Mouse (Mus musculus): ENCODE results near the gene Adamts2. TPM values are rescaled to one million over a fixed set of nuclear protein-coding genes. Genes with fewer than 3 reads are reported as not detected.

Adamts2 gene
- total and polyA plus RNA-seq, 3 experiments, result not detected

GRCm38 (mm10) chr11:50623806-50624205, 21.9 kb downstream of the Adamts2 start:
- in situ Hi-C loops (cut with MboI; ENCODE audit: low pct_ligation_motif_present, low pct_unique_long_range_greater_than_20kb, low sequenced_read_pairs) (no loop called here), dilution Hi-C loops (cut with MboI; ENCODE audit: extremely low pct_ligation_motif_present, extremely low pct_unique_long_range_greater_than_20kb, low sequenced_read_pairs) (no loop called here)
- Histone ChIP-seq H3K4me1 (ENCODE audit: control insufficient read depth in 1 of 2, insufficient read depth in 2 of 2) (no peaks in the 10 kb centered on the region), H3K36me3 (replicated peaks in 1 of 2; ENCODE audit: control insufficient read depth in 1 of 2, insufficient read depth in 1 of 2, low read length in 1 of 2) (no peaks in the 10 kb centered on the region), H3K9ac (ENCODE audit: insufficient read depth, low read depth) (no peak overlapping the region), H3K27me3 (replicated peaks) (peaks cover 94% of the 10 kb centered on the region), H3K4me2 (ENCODE audit: insufficient read depth, low read depth, poor library complexity, severe bottlenecking) (no peak overlapping the region), H3K9me3 (replicated peaks; ENCODE audit: low read length) (no peaks in the 10 kb centered on the region), H3K27ac (ENCODE audit: insufficient read depth, low read depth) (no peak overlapping the region), H3K79me2 (replicated peaks; ENCODE audit: control insufficient read depth, extremely low read depth, insufficient read depth, poor library complexity, severe bottlenecking) (no peaks in the 10 kb centered on the region; the same call in 1 of the 2 replicates), H3K4me3 (replicated peaks in 1 of 3; ENCODE audit: low read depth in 2 of 3, low read length in 2 of 3, poor library complexity in 1 of 3) (no peak overlapping the region)
- no peak for DNase-seq (ENCODE audit: extremely low read depth)
- TF ChIP-seq PAX5 (IDR thresholded peaks at IDR 0.05; ENCODE audit: low read length) (no peak), POLR2A (IDR thresholded peaks at IDR 0.05; ENCODE audit: low read depth, low read length) (no peak), ZKSCAN1 (IDR thresholded peaks at IDR 0.05; ENCODE audit: borderline replicate concordance, low read depth, low read length) (no peak), USF2 (conservative IDR thresholded peaks at IDR 0.05; ENCODE audit: low read depth, low read length) (no peak), ETS1 (conservative IDR thresholded peaks at IDR 0.05; ENCODE audit: low read depth, low read length) (no peak), E2F4 (IDR thresholded peaks at IDR 0.05; ENCODE audit: insufficient replicate concordance, low read depth, low read length) (no peak), MAFK (IDR thresholded peaks at IDR 0.05; ENCODE audit: insufficient replicate concordance, low read length) (no peak), HCFC1 (IDR thresholded peaks at IDR 0.05; ENCODE audit: low read depth, low read length) (no peak), GABPA (IDR thresholded peaks at IDR 0.05; ENCODE audit: insufficient replicate concordance, low read depth, low read length) (no peak), CHD1 (IDR thresholded peaks at IDR 0.05; ENCODE audit: low read depth, low read length) (no peak), SIN3A (IDR thresholded peaks at IDR 0.05; ENCODE audit: low read length) (no peak)

GRCm38 (mm10) chr11:50624239-50624638, 22.4 kb downstream of the Adamts2 start:
- dilution Hi-C loops (cut with MboI; ENCODE audit: extremely low pct_ligation_motif_present, extremely low pct_unique_long_range_greater_than_20kb, low sequenced_read_pairs), result no loop called here

More at GRCm38 (mm10) chr11:50624239-50624638, 22.4 kb downstream of the Adamts2 start:
- Histone ChIP-seq H3K27me3 (replicated peaks) (peaks cover 94% of the 10 kb centered on the region), H3K27ac (ENCODE audit: insufficient read depth, low read depth) (no peak overlapping the region), H3K9ac (ENCODE audit: insufficient read depth, low read depth) (no peak overlapping the region), H3K4me1 (ENCODE audit: control insufficient read depth in 1 of 2, insufficient read depth in 2 of 2) (no peaks in the 10 kb centered on the region), H3K4me3 (replicated peaks in 1 of 3; ENCODE audit: low read depth in 2 of 3, low read length in 2 of 3, poor library complexity in 1 of 3) (no peak overlapping the region), H3K79me2 (replicated peaks; ENCODE audit: control insufficient read depth, extremely low read depth, insufficient read depth, poor library complexity, severe bottlenecking) (no peaks in the 10 kb centered on the region; the same call in 1 of the 2 replicates), H3K4me2 (ENCODE audit: insufficient read depth, low read depth, poor library complexity, severe bottlenecking) (no peak overlapping the region), H3K9me3 (replicated peaks; ENCODE audit: low read length) (no peaks in the 10 kb centered on the region), H3K36me3 (replicated peaks in 1 of 2; ENCODE audit: control insufficient read depth in 1 of 2, insufficient read depth in 1 of 2, low read length in 1 of 2) (no peaks in the 10 kb centered on the region)
- in situ Hi-C loops (cut with MboI; ENCODE audit: low pct_ligation_motif_present, low pct_unique_long_range_greater_than_20kb, low sequenced_read_pairs), result no loop called here
- TF ChIP-seq CTCF (conservative IDR thresholded peaks at IDR 0.05 in 1 of 2, IDR thresholded peaks at IDR 0.05 in 1 of 2; ENCODE audit: low read depth in 2 of 2, low read length in 2 of 2), result no peak
- TF ChIP-seq NRF1 (IDR thresholded peaks at IDR 0.05; ENCODE audit: low read depth, low read length), result no peak
- no peak for TF ChIP-seq ZNF384 (IDR thresholded peaks at IDR 0.05; ENCODE audit: low read depth, low read length)
- TF ChIP-seq USF2 (conservative IDR thresholded peaks at IDR 0.05; ENCODE audit: low read depth, low read length), result no peak
- TF ChIP-seq RCOR1 (conservative IDR thresholded peaks at IDR 0.05; ENCODE audit: low read depth, low read length), result no peak
- no peak for TF ChIP-seq MYC (IDR thresholded peaks at IDR 0.05; ENCODE audit: low read depth, low read length)
- TF ChIP-seq MAFK (IDR thresholded peaks at IDR 0.05; ENCODE audit: insufficient replicate concordance, low read length), result no peak
- no peak for TF ChIP-seq MAZ (IDR thresholded peaks at IDR 0.05; ENCODE audit: low read depth, low read length)
- no peak for TF ChIP-seq NELFE (IDR thresholded peaks at IDR 0.05; ENCODE audit: low read depth, low read length)
- TF ChIP-seq TBP (conservative IDR thresholded peaks at IDR 0.05; ENCODE audit: low read depth, low read length), result no peak
- no peak for TF ChIP-seq ZMIZ1 (IDR thresholded peaks at IDR 0.05; ENCODE audit: low read depth, low read length)
- TF ChIP-seq JUND (conservative IDR thresholded peaks at IDR 0.05; ENCODE audit: low read depth, low read length), result no peak
- TF ChIP-seq UBTF (IDR thresholded peaks at IDR 0.05; ENCODE audit: low read depth, low read length), result no peak
- TF ChIP-seq RAD21 (IDR thresholded peaks at IDR 0.05; ENCODE audit: low read depth, low read length), result no peak; the same call in 1 of the 2 replicates
- no peak for TF ChIP-seq JUN (IDR thresholded peaks at IDR 0.05; ENCODE audit: insufficient read depth, low read depth, low read length)
- TF ChIP-seq EP300 (IDR thresholded peaks at IDR 0.05; ENCODE audit: low read length), result no peak
- no peak for TF ChIP-seq ETS1 (conservative IDR thresholded peaks at IDR 0.05; ENCODE audit: low read depth, low read length)
- TF ChIP-seq MXI1 (IDR thresholded peaks at IDR 0.05; ENCODE audit: low read depth, low read length), result no peak
- no peak for DNase-seq (ENCODE audit: extremely low read depth)

All from CH12.LX (cell line).